Mouse (Mus musculus) ES-Bruce4 (cell line): ENCODE results near the gene Gm17949.

Experiments
- CTCF ChIP-seq: IDR thresholded peaks from one replicate; pipeline ENCODE4 v1.8.1; 2011; ENCODE audit warnings: low read depth, low read length
- EP300 ChIP-seq: IDR thresholded peaks from 2 replicates; pipeline ENCODE4 v1.6.1; 2011; ENCODE audit warnings: low read depth, low read length; ENCODE audit not compliant: insufficient read depth

GRCm38 (mm10) chr17:57001228-57001627, 10.0 kb upstream of the Gm17949 start:
- TF ChIP-seq EP300 (no peak), CTCF (no peak)
